Mouse (Mus musculus) limb, embryonic 13.5 days (tissue): ENCODE measurements around the gene Crebbp. TPM values are rescaled to one million over a fixed set of nuclear protein-coding genes. Genes with fewer than 3 reads are reported as not detected.
"Not testable (repeated sequence)": the region's sequence is repeated elsewhere in the genome, so short reads cannot be mapped to it uniquely, and the experiment has no call there.

Experiments
- ATAC-seq: fragments of 200-750 bp; cut with Nextera tagmentation; 2 replicates; pipeline ENCODE4 v1.8.0; 2017; ENCODE audit warnings: low read depth, moderate number of reproducible peaks, moderate TSS enrichment; ENCODE audit not compliant: low FRiP score
- H3K27ac ChIP-seq: fragments of 300-500 bp; sonication (generic); 2 replicates; pipeline ENCODE4 v1.5.1; 2015; ENCODE audit warnings: inconsistent platforms, mild to moderate bottlenecking, moderate library complexity
- H3K27me3 ChIP-seq: fragments of 300-500 bp; sonication (generic); 2 replicates; pipeline ENCODE4 v1.6.1; 2015; ENCODE audit warnings: mild to moderate bottlenecking, inconsistent platforms
- H3K36me3 ChIP-seq: fragments of 300-500 bp; sonication (generic); 2 replicates; pipeline ENCODE4 v1.6.1; 2015; ENCODE audit warnings: inconsistent platforms, mild to moderate bottlenecking, moderate library complexity
- H3K4me1 ChIP-seq: fragments of 300-500 bp; sonication (generic); 2 replicates; pipeline ENCODE4 v1.6.1; 2015; ENCODE audit warnings: inconsistent platforms
- H3K4me2 ChIP-seq: fragments of 300-500 bp; sonication (generic); replicated peaks from 2 replicates; pipeline ENCODE4 v1.6.1; 2015; ENCODE audit warnings: inconsistent platforms, mild to moderate bottlenecking, moderate library complexity
- H3K4me3 ChIP-seq: fragments of 300-500 bp; sonication (generic); 2 replicates; pipeline ENCODE4 v1.5.1; 2015; ENCODE audit warnings: moderate library complexity, mild to moderate bottlenecking, inconsistent platforms
- H3K9ac ChIP-seq: fragments of 300-500 bp; sonication (generic); 2 replicates; pipeline ENCODE4 v1.6.1; 2015; ENCODE audit warnings: mild to moderate bottlenecking, inconsistent platforms
- H3K9me3 ChIP-seq: fragments of 300-500 bp; sonication (generic); 2 replicates; pipeline ENCODE4 v1.6.1; 2016; ENCODE audit warnings: inconsistent platforms
- WGBS: fragments of 180-500 bp; shearing (Covaris S2); methylation state at CpG from one replicate; pipeline ENCODE4 v1.1.7; 2015; 5-methylcytosine and 5-hydroxymethylcytosine counted together
- polyA plus RNA-seq: library from polyadenylated mRNA; unstranded; fragments of >200 nt; fragmentation: Nextera tagmentation; extraction: Ambion mirVana; gene quantifications from 2 replicates; pipeline ENCODE4 v1.2.1, GENCODE M21; 2015

The Crebbp gene
- 44.3 and 47.0 TPM in 2 replicates for polyA plus RNA-seq

- H3K27me3 ChIP-seq: peaks cover 18% of the 10 kb centered on the region
- H3K36me3 ChIP-seq: peaks cover 3% of the 10 kb centered on the region; the same call in 1 of the 2 replicates
- peaks cover 21% of the 10 kb centered on the region for H3K4me1 ChIP-seq
- peak within 1 kb of the TSS; percentile 98 for H3K4me3 ChIP-seq
- WGBS: under 1% methylated on average over 79 of the region's 92 CpGs
- peak within 1 kb of the TSS; percentile 93 for H3K4me2 ChIP-seq
- ATAC-seq: peak; percentile 92
- H3K9me3 ChIP-seq: no peaks in the 10 kb centered on the region
- peak within 1 kb of the TSS; percentile 95 for H3K9ac ChIP-seq
- H3K27ac ChIP-seq: peak within 1 kb of the TSS; percentile 98
Observed at GRCm38 (mm10) chr16:4213799-4214551, at the start of gene Crebbp. Gene Crebbp (minus strand): TSS chr16:4213997.

GRCm38 (mm10) chr16:4263486-4263885 is 49.7 kb upstream of the Crebbp start:
- H3K36me3 ChIP-seq: no peaks in the 10 kb centered on the region
- WGBS: 81% methylated on average over 3 of the region's 3 CpGs
- peaks cover 3% of the 10 kb centered on the region; the same call in 1 of the 2 replicates for H3K27me3 ChIP-seq
- H3K4me1 ChIP-seq: peaks cover 10% of the 10 kb centered on the region
- no peaks in the 10 kb centered on the region for H3K9me3 ChIP-seq
- no peak overlapping the region for H3K27ac ChIP-seq
- no peak overlapping the region for H3K9ac ChIP-seq
- no peak for ATAC-seq
- H3K4me3 ChIP-seq: no peak overlapping the region
- no peak overlapping the region for H3K4me2 ChIP-seq

- ATAC-seq: no peak
- Histone ChIP-seq H3K4me2 (no peak overlapping the region), H3K4me3 (no peak overlapping the region), H3K9ac (no peak overlapping the region), H3K27me3 (no peaks in the 10 kb centered on the region), H3K4me1 (no peaks in the 10 kb centered on the region), H3K9me3 (no peaks in the 10 kb centered on the region), H3K36me3 (no peaks in the 10 kb centered on the region), H3K27ac (no peak overlapping the region)
- WGBS: 87% methylated on average over 2 of the region's 2 CpGs
Observed at GRCm38 (mm10) chr16:4257546-4257945, 43.7 kb upstream of the Crebbp start.

GRCm38 (mm10) chr16:4248791-4249190 is 35.0 kb upstream of the Crebbp start:
- H3K36me3 ChIP-seq: no peaks in the 10 kb centered on the region
- 76% methylated on average over 3 of the region's 3 CpGs for WGBS
- H3K9me3 ChIP-seq: peaks cover 13% of the 10 kb centered on the region
- no peak overlapping the region for H3K4me2 ChIP-seq
- H3K27me3 ChIP-seq: no peaks in the 10 kb centered on the region
- no peak overlapping the region for H3K9ac ChIP-seq
- no peak overlapping the region for H3K27ac ChIP-seq
- no peaks in the 10 kb centered on the region for H3K4me1 ChIP-seq
- no peak overlapping the region for H3K4me3 ChIP-seq
- no peak for ATAC-seq

- not testable (repeated sequence) for H3K4me1 ChIP-seq, H3K27me3 ChIP-seq, H3K27ac ChIP-seq, H3K4me3 ChIP-seq, H3K9ac ChIP-seq, ATAC-seq, H3K4me2 ChIP-seq, H3K36me3 ChIP-seq
- H3K9me3 ChIP-seq: peaks cover 13% of the 10 kb centered on the region
- 97% methylated on average over 1 of the region's 1 CpGs for WGBS
Observed at GRCm38 (mm10) chr16:4245241-4245640, 31.4 kb upstream of the Crebbp start.

GRCm38 (mm10) chr16:4236131-4236530 is 22.3 kb upstream of the Crebbp start:
- no peak overlapping the region for H3K27ac ChIP-seq
- H3K9me3 ChIP-seq: no peaks in the 10 kb centered on the region
- no peak overlapping the region for H3K4me3 ChIP-seq
- no peak overlapping the region for H3K4me2 ChIP-seq
- no peaks in the 10 kb centered on the region for H3K4me1 ChIP-seq
- no peak for ATAC-seq
- no peaks in the 10 kb centered on the region for H3K36me3 ChIP-seq
- H3K27me3 ChIP-seq: no peaks in the 10 kb centered on the region
- WGBS: 82% methylated on average over 4 of the region's 4 CpGs
- no peak overlapping the region for H3K9ac ChIP-seq

- no peak overlapping the region for H3K27ac ChIP-seq
- H3K9ac ChIP-seq: no peak overlapping the region
- H3K4me2 ChIP-seq: no peak overlapping the region
- H3K27me3 ChIP-seq: no peaks in the 10 kb centered on the region
- no peaks in the 10 kb centered on the region for H3K9me3 ChIP-seq
- no peak for ATAC-seq
- H3K36me3 ChIP-seq: no peaks in the 10 kb centered on the region
- no peak overlapping the region for H3K4me3 ChIP-seq
- no peaks in the 10 kb centered on the region for H3K4me1 ChIP-seq
Observed at GRCm38 (mm10) chr16:4235587-4235986, 21.8 kb upstream of the Crebbp start.

GRCm38 (mm10) chr16:4225841-4226240 is 12.0 kb upstream of the Crebbp start:
- WGBS: 85% methylated on average over 2 of the region's 2 CpGs

GRCm38 (mm10) chr16:4214631-4215240 is 939 bp upstream of the Crebbp start:
- ATAC-seq: no peak
- Histone ChIP-seq H3K4me3 (peak overlapping the region; percentile 98), H3K4me2 (peak overlapping the region; percentile 93), H3K4me1 (peaks cover 19% of the 10 kb centered on the region), H3K36me3 (no peaks in the 10 kb centered on the region), H3K9ac (peak overlapping the region; percentile 88), H3K27ac (no peak overlapping the region), H3K9me3 (no peaks in the 10 kb centered on the region), H3K27me3 (peaks cover 18% of the 10 kb centered on the region)
- 38% methylated on average over 10 of the region's 10 CpGs for WGBS

More at GRCm38 (mm10) chr16:4225841-4226240, 12.0 kb upstream of the Crebbp start:
- H3K27ac ChIP-seq: no peak overlapping the region
- no peak overlapping the region for H3K4me2 ChIP-seq
- no peaks in the 10 kb centered on the region for H3K9me3 ChIP-seq
- no peaks in the 10 kb centered on the region for H3K36me3 ChIP-seq
- H3K9ac ChIP-seq: no peak overlapping the region
- H3K4me1 ChIP-seq: no peaks in the 10 kb centered on the region
- ATAC-seq: no peak
- no peaks in the 10 kb centered on the region for H3K27me3 ChIP-seq
- no peak overlapping the region for H3K4me3 ChIP-seq

GRCm38 (mm10) chr16:4212963-4213798 is 616 bp downstream of the Crebbp start:
- Histone ChIP-seq H3K36me3 (peaks cover 8% of the 10 kb centered on the region), H3K27me3 (peaks cover 18% of the 10 kb centered on the region), H3K4me1 (peaks cover 27% of the 10 kb centered on the region), H3K9ac (peak overlapping the region; percentile 95), H3K9me3 (no peaks in the 10 kb centered on the region), H3K4me3 (peak overlapping the region; percentile 98), H3K27ac (peak overlapping the region; percentile 98), H3K4me2 (peak overlapping the region; percentile 75)
- WGBS: under 1% methylated on average over 73 of the region's 128 CpGs
- peak; percentile 74 for ATAC-seq

- no peak; the same call in 1 of the 2 replicates for ATAC-seq
- Histone ChIP-seq H3K36me3 (peaks cover 8% of the 10 kb centered on the region), H3K9ac (peak overlapping the region; percentile 95), H3K4me3 (peak overlapping the region; percentile 98), H3K4me2 (peak overlapping the region; percentile 75), H3K27ac (no peak overlapping the region), H3K4me1 (peaks cover 33% of the 10 kb centered on the region), H3K27me3 (peaks cover 18% of the 10 kb centered on the region), H3K9me3 (no peaks in the 10 kb centered on the region)
- WGBS: 5% methylated on average over 23 of the region's 23 CpGs
Observed at GRCm38 (mm10) chr16:4212167-4212962, 1.4 kb downstream of the Crebbp start.
